Mouse (Mus musculus): ENCODE data around the gene Igfals. TPM values are rescaled to one million over a fixed set of nuclear protein-coding genes. Genes with fewer than 3 reads are reported as not detected.

Gene Igfals
- polyA plus RNA-seq (2014; fragmentation: Illumina TruSeq; extraction: RNeasy Lipid Tissue Mini Kit (QIAGEN cat#74804); ENCODE audit: low read depth, low replicate concordance): not detected

GRCm38 (mm10) chr17:24865776-24866175, at the start of gene Igfals:
Igfals (plus strand) TSS chr17:24865997.

GRCm38 (mm10) chr17:24839842-24840241, 26.0 kb upstream of the Igfals start, which contains the start of gene Hagh:
Hagh (plus strand) TSS chr17:24840143.

GRCm38 (mm10) chr17:24850065-24850772, 15.6 kb upstream of the Igfals start, which contains the start of gene Fahd1:
Fahd1 (minus strand) TSS chr17:24850364.

GRCm38 (mm10) chr17:24886134-24886931, 20.5 kb downstream of the Igfals start, which contains the start of the genes Nubp2 and Spsb3:
Nubp2 (minus strand) TSS chr17:24886349.
Spsb3 (plus strand) TSS chr17:24886643.

GRCm38 (mm10) chr17:24894995-24895547, 29.3 kb downstream of the Igfals start, which contains the start of the genes Eme2 and Mrps34:
Eme2 (minus strand) TSS chr17:24895087.
Mrps34 (plus strand) TSS chr17:24895116.

GRCm38 (mm10) chr17:24896241-24896992, 30.6 kb downstream of the Igfals start, which contains the start of gene Nme3:
Nme3 (plus strand) TSS chr17:24896500.

Other genes starting within 250 kb of the Igfals start
- 12.6 TPM for gene Tsc2, start 233.4 kb upstream of the Igfals start, polyA plus RNA-seq (2014; fragmentation: Illumina TruSeq; extraction: RNeasy Lipid Tissue Mini Kit (QIAGEN cat#74804); ENCODE audit: low read depth, low replicate concordance)
- gene Nthl1, start 233.3 kb upstream of the Igfals start, polyA plus RNA-seq (2014; fragmentation: Illumina TruSeq; extraction: RNeasy Lipid Tissue Mini Kit (QIAGEN cat#74804); ENCODE audit: low read depth, low replicate concordance): 0.35 TPM
- gene Slc9a3r2, start 215.7 kb upstream of the Igfals start, polyA plus RNA-seq (2014; fragmentation: Illumina TruSeq; extraction: RNeasy Lipid Tissue Mini Kit (QIAGEN cat#74804); ENCODE audit: low read depth, low replicate concordance): 6.4 TPM
- not detected for gene Npw, start 207.5 kb upstream of the Igfals start, polyA plus RNA-seq (2014; fragmentation: Illumina TruSeq; extraction: RNeasy Lipid Tissue Mini Kit (QIAGEN cat#74804); ENCODE audit: low read depth, low replicate concordance)
- gene Zfp598, start 196.3 kb upstream of the Igfals start, polyA plus RNA-seq (2014; fragmentation: Illumina TruSeq; extraction: RNeasy Lipid Tissue Mini Kit (QIAGEN cat#74804); ENCODE audit: low read depth, low replicate concordance): 3.1 TPM
- gene Syngr3, start 176.0 kb upstream of the Igfals start, polyA plus RNA-seq (2014; fragmentation: Illumina TruSeq; extraction: RNeasy Lipid Tissue Mini Kit (QIAGEN cat#74804); ENCODE audit: low read depth, low replicate concordance): 1.1 TPM
- 13.7 TPM for gene Gfer, start 169.8 kb upstream of the Igfals start, polyA plus RNA-seq (2014; fragmentation: Illumina TruSeq; extraction: RNeasy Lipid Tissue Mini Kit (QIAGEN cat#74804); ENCODE audit: low read depth, low replicate concordance)
- 14.0 TPM for gene Noxo1, start 169.8 kb upstream of the Igfals start, polyA plus RNA-seq (2014; fragmentation: Illumina TruSeq; extraction: RNeasy Lipid Tissue Mini Kit (QIAGEN cat#74804); ENCODE audit: low read depth, low replicate concordance)
- not detected for gene Tbl3, start 158.3 kb upstream of the Igfals start, polyA plus RNA-seq (2014; fragmentation: Illumina TruSeq; extraction: RNeasy Lipid Tissue Mini Kit (QIAGEN cat#74804); ENCODE audit: low read depth, low replicate concordance)
- gene Rnf151, start 147.9 kb upstream of the Igfals start, polyA plus RNA-seq (2014; fragmentation: Illumina TruSeq; extraction: RNeasy Lipid Tissue Mini Kit (QIAGEN cat#74804); ENCODE audit: low read depth, low replicate concordance): not detected
- 513 TPM for gene Rps2, start 147.9 kb upstream of the Igfals start, polyA plus RNA-seq (2014; fragmentation: Illumina TruSeq; extraction: RNeasy Lipid Tissue Mini Kit (QIAGEN cat#74804); ENCODE audit: low read depth, low replicate concordance)
- gene Ndufb10, start 141.5 kb upstream of the Igfals start, polyA plus RNA-seq (2014; fragmentation: Illumina TruSeq; extraction: RNeasy Lipid Tissue Mini Kit (QIAGEN cat#74804); ENCODE audit: low read depth, low replicate concordance): 96.4 TPM
- not detected for gene Rpl3l, start 138.2 kb upstream of the Igfals start, polyA plus RNA-seq (2014; fragmentation: Illumina TruSeq; extraction: RNeasy Lipid Tissue Mini Kit (QIAGEN cat#74804); ENCODE audit: low read depth, low replicate concordance)
- 5.8 TPM for gene Msrb1, start 129.4 kb upstream of the Igfals start, polyA plus RNA-seq (2014; fragmentation: Illumina TruSeq; extraction: RNeasy Lipid Tissue Mini Kit (QIAGEN cat#74804); ENCODE audit: low read depth, low replicate concordance)
- gene Hs3st6, start 113.0 kb upstream of the Igfals start, polyA plus RNA-seq (2014; fragmentation: Illumina TruSeq; extraction: RNeasy Lipid Tissue Mini Kit (QIAGEN cat#74804); ENCODE audit: low read depth, low replicate concordance): not detected
- 0.95 TPM for gene Meiob, start 61.7 kb upstream of the Igfals start, polyA plus RNA-seq (2014; fragmentation: Illumina TruSeq; extraction: RNeasy Lipid Tissue Mini Kit (QIAGEN cat#74804); ENCODE audit: low read depth, low replicate concordance)
- gene Hagh, start 25.9 kb upstream of the Igfals start, polyA plus RNA-seq (2014; fragmentation: Illumina TruSeq; extraction: RNeasy Lipid Tissue Mini Kit (QIAGEN cat#74804); ENCODE audit: low read depth, low replicate concordance): 10.6 TPM
- 194 TPM for gene Fahd1, start 15.6 kb upstream of the Igfals start, polyA plus RNA-seq (2014; fragmentation: Illumina TruSeq; extraction: RNeasy Lipid Tissue Mini Kit (QIAGEN cat#74804); ENCODE audit: low read depth, low replicate concordance)
- 2.7 TPM for gene Nubp2, start 20.4 kb downstream of the Igfals start, polyA plus RNA-seq (2014; fragmentation: Illumina TruSeq; extraction: RNeasy Lipid Tissue Mini Kit (QIAGEN cat#74804); ENCODE audit: low read depth, low replicate concordance)
- gene Spsb3, start 20.6 kb downstream of the Igfals start, polyA plus RNA-seq (2014; fragmentation: Illumina TruSeq; extraction: RNeasy Lipid Tissue Mini Kit (QIAGEN cat#74804); ENCODE audit: low read depth, low replicate concordance): not detected
- gene Eme2, start 29.1 kb downstream of the Igfals start, polyA plus RNA-seq (2014; fragmentation: Illumina TruSeq; extraction: RNeasy Lipid Tissue Mini Kit (QIAGEN cat#74804); ENCODE audit: low read depth, low replicate concordance): 2.0 TPM
- 1.8 TPM for gene Mrps34, start 29.1 kb downstream of the Igfals start, polyA plus RNA-seq (2014; fragmentation: Illumina TruSeq; extraction: RNeasy Lipid Tissue Mini Kit (QIAGEN cat#74804); ENCODE audit: low read depth, low replicate concordance)
- 1.0 TPM for gene Nme3, start 30.5 kb downstream of the Igfals start, polyA plus RNA-seq (2014; fragmentation: Illumina TruSeq; extraction: RNeasy Lipid Tissue Mini Kit (QIAGEN cat#74804); ENCODE audit: low read depth, low replicate concordance)
- 7.2 TPM for gene Mapk8ip3, start 71.0 kb downstream of the Igfals start, polyA plus RNA-seq (2014; fragmentation: Illumina TruSeq; extraction: RNeasy Lipid Tissue Mini Kit (QIAGEN cat#74804); ENCODE audit: low read depth, low replicate concordance)
- 62.0 TPM for gene Jpt2, start 94.7 kb downstream of the Igfals start, polyA plus RNA-seq (2014; fragmentation: Illumina TruSeq; extraction: RNeasy Lipid Tissue Mini Kit (QIAGEN cat#74804); ENCODE audit: low read depth, low replicate concordance)
- 12.3 TPM for gene Cramp1l, start 149.8 kb downstream of the Igfals start, polyA plus RNA-seq (2014; fragmentation: Illumina TruSeq; extraction: RNeasy Lipid Tissue Mini Kit (QIAGEN cat#74804); ENCODE audit: low read depth, low replicate concordance)
- gene Ift140, start 150.1 kb downstream of the Igfals start, polyA plus RNA-seq (2014; fragmentation: Illumina TruSeq; extraction: RNeasy Lipid Tissue Mini Kit (QIAGEN cat#74804); ENCODE audit: low read depth, low replicate concordance): 8.1 TPM
- gene Tmem204, start 217.6 kb downstream of the Igfals start, polyA plus RNA-seq (2014; fragmentation: Illumina TruSeq; extraction: RNeasy Lipid Tissue Mini Kit (QIAGEN cat#74804); ENCODE audit: low read depth, low replicate concordance): 2.8 TPM
- 3.0 TPM for gene Telo2, start 250.0 kb downstream of the Igfals start, polyA plus RNA-seq (2014; fragmentation: Illumina TruSeq; extraction: RNeasy Lipid Tissue Mini Kit (QIAGEN cat#74804); ENCODE audit: low read depth, low replicate concordance)